ENCODE assay signal across 8 mouse cellular contexts in genomic region chr8:121117186-121117651, GRCm38 (mm10). TPM values are rescaled to one million over a fixed set of nuclear protein-coding genes. Genes with fewer than 3 reads are reported as not detected.
A peak's percentile ranks its signal among the peaks of the same experiment; 100 is the strongest.
DNase-seq lines count a peak whose midpoint lies in the region; ATAC-seq lines count a peak whose summit lies in the region.

No protein-coding gene starts in this region.

- H3K27ac ChIP-seq in forebrain, embryonic 14.5 days (ENCODE audit: low read depth, low read length) = no peak overlapping the region
- H3K27ac ChIP-seq in limb, embryonic 13.5 days = peak overlapping the region; percentile 91; the same call in 1 of the 2 replicates
- no peak overlapping the region for H3K27ac ChIP-seq in stomach, embryonic 15.5 days

- peak; percentile 64 for DNase-seq in retina, postnatal 1 day
- DNase-seq in retina, embryonic 14.5 days (ENCODE audit: low spot score) = no peak
- no peak for DNase-seq in forebrain, embryonic 14.5 days (ENCODE audit: low spot score)
- DNase-seq in right cerebral cortex, postnatal 10 days (ENCODE audit: low spot score in 2 of 2) = no peak
- DNase-seq in thymus, postnatal 0 days (ENCODE audit: low spot score) = no peak
- no peak for DNase-seq in testis, postnatal 14 days (ENCODE audit: low spot score)

- no peaks in the 10 kb centered on the region for H3K4me1 ChIP-seq in forebrain, embryonic 14.5 days (ENCODE audit: control insufficient read depth, insufficient read depth, low read length)
- H3K4me1 ChIP-seq in limb, embryonic 13.5 days = peaks cover 54% of the 10 kb centered on the region
- H3K4me1 ChIP-seq in stomach, embryonic 15.5 days = peaks cover 20% of the 10 kb centered on the region; the same call in 1 of the 2 replicates

- no peaks in the 10 kb centered on the region for H3K36me3 ChIP-seq in forebrain, embryonic 14.5 days (ENCODE audit: control insufficient read depth, insufficient read depth, low read length)
- no peaks in the 10 kb centered on the region; the same call in 1 of the 2 replicates for H3K36me3 ChIP-seq in limb, embryonic 13.5 days
- H3K36me3 ChIP-seq in stomach, embryonic 15.5 days = no peaks in the 10 kb centered on the region

- peak overlapping the region; percentile 9; the same call in 1 of the 2 replicates for H3K4me2 ChIP-seq in forebrain, embryonic 14.5 days (ENCODE audit: low read length)
- H3K4me2 ChIP-seq in limb, embryonic 13.5 days (replicated peaks) = peak overlapping the region; percentile 90
- H3K4me2 ChIP-seq in stomach, embryonic 15.5 days = peak overlapping the region; percentile 88

- under 1% methylated on average over 62 of the region's 62 CpGs for WGBS in forebrain, embryonic 14.5 days
- WGBS in limb, embryonic 13.5 days = 1% methylated on average over 61 of the region's 62 CpGs
- WGBS in stomach, embryonic 15.5 days = under 1% methylated on average over 59 of the region's 62 CpGs

- H3K9ac ChIP-seq in forebrain, embryonic 14.5 days (ENCODE audit: low read length) = no peak overlapping the region
- H3K9ac ChIP-seq in limb, embryonic 13.5 days = peak overlapping the region; percentile 80
- no peak overlapping the region for H3K9ac ChIP-seq in stomach, embryonic 15.5 days

- no peak for ATAC-seq in forebrain, embryonic 14.5 days
- ATAC-seq in limb, embryonic 13.5 days (ENCODE audit: low FRiP score, low read depth) = no peak
- no peak for ATAC-seq in stomach, embryonic 15.5 days (ENCODE audit: insufficient read depth, low FRiP score, low read depth)

- peak overlapping the region; percentile 29 for H3K4me3 ChIP-seq in forebrain, embryonic 14.5 days (ENCODE audit: low read depth, low read length)
- peak overlapping the region; percentile 68 for H3K4me3 ChIP-seq in limb, embryonic 13.5 days
- peak overlapping the region; percentile 49 for H3K4me3 ChIP-seq in stomach, embryonic 15.5 days (replicated peaks)

- H3K9me3 ChIP-seq in forebrain, embryonic 14.5 days (replicated peaks; ENCODE audit: control insufficient read depth, low read length) = no peaks in the 10 kb centered on the region
- H3K9me3 ChIP-seq in limb, embryonic 13.5 days = no peaks in the 10 kb centered on the region
- H3K9me3 ChIP-seq in stomach, embryonic 15.5 days = no peaks in the 10 kb centered on the region

- H3K27me3 ChIP-seq in forebrain, embryonic 14.5 days (replicated peaks; ENCODE audit: control insufficient read depth, insufficient read depth, low read length) = peaks cover 89% of the 10 kb centered on the region
- H3K27me3 ChIP-seq in limb, embryonic 13.5 days = peaks cover 89% of the 10 kb centered on the region
- H3K27me3 ChIP-seq in stomach, embryonic 15.5 days (replicated peaks) = peaks cover 81% of the 10 kb centered on the region

RNA-seq across cellular contexts. Expression of gene Foxc2, which starts 1.2 kb away (rescaled TPM):
- polyA plus RNA-seq in forebrain, embryonic 14.5 days (2014; fragmentation: Nextera tagmentation; extraction: Ambion mirVana) = 1.1 and 2.1 TPM in 2 replicates
- polyA plus RNA-seq in limb, embryonic 13.5 days (2015; fragmentation: Nextera tagmentation; extraction: Ambion mirVana) = 7.5 and 8.3 TPM in 2 replicates
- 0.77 and 0.90 TPM in 2 replicates for polyA plus RNA-seq in stomach, embryonic 15.5 days (2015; fragmentation: Nextera tagmentation; extraction: Ambion mirVana)
- 0.31 and 0.39 TPM in 2 replicates for polyA plus RNA-seq in thymus, postnatal 0 days (2015; fragmentation: Nextera tagmentation; extraction: Ambion mirVana)

RNA-seq across cellular contexts. Expression of gene Mthfsd, which starts 9.0 kb away (rescaled TPM):
- 47.4 and 47.6 TPM in 2 replicates for polyA plus RNA-seq in forebrain, embryonic 14.5 days (2014; fragmentation: Nextera tagmentation; extraction: Ambion mirVana)
- polyA plus RNA-seq in limb, embryonic 13.5 days (2015; fragmentation: Nextera tagmentation; extraction: Ambion mirVana) = 65.4 and 76.9 TPM in 2 replicates
- 53.9 and 56.3 TPM in 2 replicates for polyA plus RNA-seq in stomach, embryonic 15.5 days (2015; fragmentation: Nextera tagmentation; extraction: Ambion mirVana)
- 36.4 and 37.1 TPM in 2 replicates for polyA plus RNA-seq in thymus, postnatal 0 days (2015; fragmentation: Nextera tagmentation; extraction: Ambion mirVana)

RNA-seq across cellular contexts. Expression of gene Foxl1, which starts 10.5 kb away (rescaled TPM):
- polyA plus RNA-seq in forebrain, embryonic 14.5 days (2014; fragmentation: Nextera tagmentation; extraction: Ambion mirVana) = 0.13 TPM in 1 of 2 replicates, not detected in the other
- polyA plus RNA-seq in limb, embryonic 13.5 days (2015; fragmentation: Nextera tagmentation; extraction: Ambion mirVana) = 0.15 and 0.18 TPM in 2 replicates
- polyA plus RNA-seq in stomach, embryonic 15.5 days (2015; fragmentation: Nextera tagmentation; extraction: Ambion mirVana) = 7.2 and 9.4 TPM in 2 replicates
- 0.10 and 0.12 TPM in 2 replicates for polyA plus RNA-seq in thymus, postnatal 0 days (2015; fragmentation: Nextera tagmentation; extraction: Ambion mirVana)

RNA-seq across cellular contexts. Expression of gene Foxf1, which starts 33.0 kb away (rescaled TPM):
- polyA plus RNA-seq in forebrain, embryonic 14.5 days (2014; fragmentation: Nextera tagmentation; extraction: Ambion mirVana) = 0.52 and 0.69 TPM in 2 replicates
- 0.43 and 0.86 TPM in 2 replicates for polyA plus RNA-seq in limb, embryonic 13.5 days (2015; fragmentation: Nextera tagmentation; extraction: Ambion mirVana)
- polyA plus RNA-seq in stomach, embryonic 15.5 days (2015; fragmentation: Nextera tagmentation; extraction: Ambion mirVana) = 131 and 136 TPM in 2 replicates
- 0.12 and 0.16 TPM in 2 replicates for polyA plus RNA-seq in thymus, postnatal 0 days (2015; fragmentation: Nextera tagmentation; extraction: Ambion mirVana)

Comparison
In these comparisons a context has a peak if more than half of its experiments do, and no peak if none do; other contexts are left out.
1. H3K4me2 ChIP-seq: peak in every context shown above with its lines; median percentile 90 in limb, embryonic 13.5 days; 88 in stomach, embryonic 15.5 days; 9 in forebrain, embryonic 14.5 days.